Mouse (Mus musculus): ENCODE results near the gene Gm2056. TPM values are rescaled to one million over a fixed set of nuclear protein-coding genes. Genes with fewer than 3 reads are reported as not detected.
"Not testable (repeated sequence)": the region's sequence is repeated elsewhere in the genome, so short reads cannot be mapped to it uniquely, and the experiment has no call there.

Gene Gm2056
- total RNA-seq (2021), result not detected
- polyA plus RNA-seq (2012; rRNA removed), result not detected in 2 replicates
- long read RNA-seq, result 0 reads

DNA sequence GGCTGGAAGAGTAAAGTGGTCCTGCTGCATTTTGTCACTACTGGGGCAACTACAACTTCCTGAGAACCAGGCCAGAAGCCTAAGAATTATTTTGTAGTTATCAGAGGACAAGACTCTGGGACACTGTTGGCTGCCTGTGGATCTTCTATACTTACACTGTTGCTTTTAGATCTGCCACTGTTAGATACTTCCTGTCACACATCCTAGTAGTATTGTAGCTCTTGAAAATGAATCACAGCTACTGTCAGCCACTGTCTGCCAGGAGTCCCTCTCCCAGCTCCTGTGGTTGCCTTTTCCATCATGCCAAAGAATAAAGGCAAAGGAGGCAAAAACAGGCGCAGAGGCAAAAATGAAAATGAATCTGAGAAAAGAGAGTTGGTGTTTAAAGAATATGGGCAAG, at the start of gene Gm2056:
Gm2056 (plus strand) TSS at position 301 of the 400 bp plus-strand sequence.
- not testable (repeated sequence) for DNase-seq

DNA sequence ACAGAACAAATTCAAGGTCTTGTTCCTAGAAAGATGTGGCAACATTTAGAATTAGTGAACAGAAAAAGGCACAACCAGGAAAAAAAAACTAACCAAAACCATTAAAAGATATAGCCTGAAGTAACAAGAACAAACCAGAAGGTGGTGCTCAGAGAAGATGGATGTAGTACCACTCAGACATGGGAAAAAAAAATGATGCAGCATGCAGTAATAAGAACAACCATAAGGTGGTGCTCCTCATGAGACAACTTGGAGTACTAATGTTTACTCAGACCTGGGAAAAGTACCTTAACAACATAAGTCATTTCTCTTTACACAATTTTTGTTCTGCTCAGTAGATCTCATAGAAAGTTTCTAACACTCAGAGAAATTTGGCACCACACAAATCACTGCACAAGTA, 42.8 kb upstream of the Gm2056 start:
- not testable (repeated sequence) for DNase-seq

DNA sequence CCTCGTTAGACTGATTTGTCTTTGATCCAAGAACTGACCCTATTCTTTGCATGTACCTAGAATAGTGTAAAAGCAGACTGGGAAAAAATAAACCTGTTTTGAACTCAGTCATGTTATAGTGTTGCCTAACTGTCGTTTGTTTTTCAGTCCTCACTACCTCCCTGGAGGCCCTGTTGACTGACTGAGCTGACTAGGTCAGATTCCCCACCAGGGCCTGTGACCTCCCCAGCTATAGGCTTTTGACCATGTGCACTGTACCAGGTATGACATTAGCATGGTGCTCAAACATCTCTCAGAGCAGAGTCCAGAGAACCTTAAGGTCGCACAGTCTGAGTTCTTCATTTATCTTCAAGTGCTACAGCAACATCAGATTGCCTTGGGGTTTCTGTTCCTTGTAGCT, 22.7 kb upstream of the Gm2056 start:
- DNase-seq, result not testable (repeated sequence)

DNA sequence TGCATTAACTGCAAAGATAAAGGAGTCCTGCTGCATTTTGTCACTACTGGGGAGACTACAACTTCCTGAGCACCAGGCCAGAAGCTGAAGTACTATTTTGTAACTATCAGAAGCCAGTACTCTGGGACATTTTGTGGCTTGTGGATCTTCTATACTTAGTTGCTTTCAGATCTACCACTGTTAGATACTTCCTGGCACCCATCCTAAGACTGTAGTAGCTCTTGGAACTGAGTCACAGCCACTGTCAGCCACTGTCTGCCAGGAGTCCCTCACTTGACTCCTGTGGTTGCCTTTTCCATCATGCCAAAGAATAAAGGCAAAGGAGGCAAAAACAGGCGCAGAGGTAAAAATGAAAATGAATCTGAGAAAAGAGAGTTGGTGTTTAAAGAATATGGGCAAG, 15.3 kb upstream of the Gm2056 start, which contains the start of gene Gm2075:
Gm2075 (plus strand) TSS at position 301 of the 400 bp plus-strand sequence.
- DNase-seq, result not testable (repeated sequence)

DNA sequence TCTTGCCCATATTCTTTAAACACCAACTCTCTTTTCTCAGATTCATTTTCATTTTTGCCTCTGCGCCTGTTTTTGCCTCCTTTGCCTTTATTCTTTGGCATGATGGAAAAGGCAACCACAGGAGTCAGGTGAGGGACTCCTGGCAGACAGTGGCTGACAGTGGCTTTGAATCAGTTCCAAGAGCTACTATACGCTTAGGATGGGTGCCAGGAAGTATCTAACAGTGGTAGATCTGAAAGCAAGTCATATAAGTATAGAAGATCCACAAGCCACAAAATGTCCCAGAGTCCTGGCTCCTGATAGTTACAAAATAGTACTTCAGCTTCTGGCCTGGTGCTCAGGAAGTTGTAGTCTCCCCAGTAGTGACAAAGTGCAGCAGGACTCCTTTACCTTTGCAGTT, 8.1 kb upstream of the Gm2056 start, which contains the start of gene Gm6803:
Gm6803 (minus strand) TSS at position 101 of the 400 bp plus-strand sequence.
- DNase-seq, result not testable (repeated sequence)

DNA sequence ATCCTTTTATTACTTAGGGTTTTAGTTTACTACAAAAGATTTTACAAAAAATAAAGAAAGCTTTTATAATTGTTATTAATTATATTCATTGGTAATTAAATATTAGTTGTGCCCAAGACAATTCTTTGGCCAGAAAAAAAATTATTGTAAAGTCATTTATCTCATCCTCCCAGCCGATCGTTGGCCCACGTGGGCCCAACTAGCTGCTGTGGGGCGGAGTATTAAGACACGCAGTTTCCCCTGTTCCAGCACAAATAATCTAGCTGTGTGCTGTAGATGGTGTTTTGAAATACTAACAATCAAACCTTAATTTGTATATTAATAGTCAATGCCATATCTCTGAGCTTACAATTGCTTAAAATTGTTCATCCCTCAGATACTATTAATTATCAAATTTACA, 5.4 kb downstream of the Gm2056 start:
- DNase-seq, result not testable (repeated sequence)

DNA sequence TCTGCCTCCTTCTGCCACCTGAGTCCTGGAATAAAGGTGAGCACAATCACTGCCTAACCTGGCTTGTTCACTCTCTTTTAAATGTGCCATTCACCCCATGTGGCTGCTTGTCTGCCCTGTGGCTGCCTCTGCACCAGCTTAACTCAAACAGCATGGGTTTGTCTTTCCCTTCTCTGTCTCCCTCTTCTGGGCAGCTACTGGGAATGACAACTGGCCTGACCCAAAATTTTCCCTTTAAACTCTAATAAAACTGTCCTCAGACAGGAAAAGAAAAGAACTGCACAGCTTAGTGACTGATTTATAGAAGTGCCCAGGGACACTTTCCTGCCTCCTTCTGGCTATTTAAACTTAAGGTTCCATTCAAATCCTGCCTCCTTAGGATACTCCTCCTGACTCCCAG, 12.3 kb downstream of the Gm2056 start:
- DNase-seq, result not testable (repeated sequence)

DNA sequence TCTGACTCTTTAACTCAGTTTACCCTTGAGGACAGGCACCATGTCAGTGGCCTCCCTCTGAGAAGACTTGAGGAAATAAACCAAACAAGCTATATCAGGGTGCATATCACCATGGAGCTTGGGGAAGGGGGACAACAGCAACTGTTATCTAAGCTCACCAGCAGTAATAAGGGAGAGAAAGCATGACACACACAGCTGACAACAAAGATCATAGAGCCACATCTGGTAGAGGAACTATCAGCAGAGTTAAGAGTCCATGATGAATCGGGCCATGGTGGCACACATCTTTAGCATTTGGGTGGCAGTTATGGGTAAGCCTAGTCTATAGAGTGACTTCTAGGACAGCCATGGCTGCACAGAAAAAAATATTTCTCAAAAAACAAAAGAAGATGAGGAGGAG, 12.9 kb downstream of the Gm2056 start:
- not testable (repeated sequence) for DNase-seq

DNA sequence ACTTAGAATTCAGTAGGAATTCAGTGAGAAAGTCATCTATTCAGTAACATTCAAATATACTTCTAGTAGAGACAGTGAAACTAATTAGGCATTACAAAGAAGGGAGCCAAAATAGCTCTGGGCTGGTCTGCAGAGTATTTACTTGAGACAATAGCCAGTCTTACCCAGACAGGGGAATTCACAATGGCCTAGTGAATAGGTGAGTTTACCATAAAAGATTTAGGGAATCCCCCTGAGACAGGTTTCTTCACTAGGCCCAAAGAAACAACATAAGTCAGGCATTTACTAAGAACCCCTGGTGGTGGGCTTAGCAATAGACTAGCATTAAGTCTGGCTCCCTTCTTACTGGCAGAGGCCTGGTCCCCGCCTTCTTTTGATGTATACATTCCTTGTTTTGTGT, 18.4 kb downstream of the Gm2056 start:
- not testable (repeated sequence) for DNase-seq

Other genes with a start within 250 kb of the Gm2056 start
- gene Gm21936, start 231.5 kb upstream of the Gm2056 start, total RNA-seq (2021), result not detected
- not detected in 2 replicates for gene Gm21936, start 231.5 kb upstream of the Gm2056 start, polyA plus RNA-seq (2012; rRNA removed)
- gene BB287469, start 210.4 kb upstream of the Gm2056 start, total RNA-seq (2021), result not detected
- gene BB287469, start 210.4 kb upstream of the Gm2056 start, polyA plus RNA-seq (2012; rRNA removed), result not detected in 2 replicates
- gene Gm2001, start 184.7 kb upstream of the Gm2056 start, total RNA-seq (2021), result not detected
- gene Gm2001, start 184.7 kb upstream of the Gm2056 start, polyA plus RNA-seq (2012; rRNA removed), result not detected in 2 replicates
- not detected for gene Gm2016, start 152.9 kb upstream of the Gm2056 start, total RNA-seq (2021)
- gene Gm2016, start 152.9 kb upstream of the Gm2056 start, polyA plus RNA-seq (2012; rRNA removed), result not detected in 2 replicates
- gene Gm2022, start 131.6 kb upstream of the Gm2056 start, total RNA-seq (2021), result not detected
- not detected in 2 replicates for gene Gm2022, start 131.6 kb upstream of the Gm2056 start, polyA plus RNA-seq (2012; rRNA removed)
- not detected for gene Gm2035, start 107.1 kb upstream of the Gm2056 start, total RNA-seq (2021)
- not detected in 2 replicates for gene Gm2035, start 107.1 kb upstream of the Gm2056 start, polyA plus RNA-seq (2012; rRNA removed)
- not detected for gene Gm2042, start 72.9 kb upstream of the Gm2056 start, total RNA-seq (2021)
- gene Gm2042, start 72.9 kb upstream of the Gm2056 start, polyA plus RNA-seq (2012; rRNA removed), result not detected in 2 replicates
- gene Gm2075, start 15.2 kb upstream of the Gm2056 start, total RNA-seq (2021), result not detected
- not detected in 2 replicates for gene Gm2075, start 15.2 kb upstream of the Gm2056 start, polyA plus RNA-seq (2012; rRNA removed)
- gene Gm6803, start 8.2 kb upstream of the Gm2056 start, total RNA-seq (2021), result not detected
- not detected in 2 replicates for gene Gm6803, start 8.2 kb upstream of the Gm2056 start, polyA plus RNA-seq (2012; rRNA removed)
- not detected for gene Gm16368, start 56.7 kb downstream of the Gm2056 start, total RNA-seq (2021)
- gene Gm16368, start 56.7 kb downstream of the Gm2056 start, polyA plus RNA-seq (2012; rRNA removed), result not detected in 2 replicates
- not detected for gene Gm10436, start 155.1 kb downstream of the Gm2056 start, total RNA-seq (2021)
- not detected in 2 replicates for gene Gm10436, start 155.1 kb downstream of the Gm2056 start, polyA plus RNA-seq (2012; rRNA removed)
- gene Gm8332, start 223.1 kb downstream of the Gm2056 start, total RNA-seq (2021), result not detected
- not detected in 2 replicates for gene Gm8332, start 223.1 kb downstream of the Gm2056 start, polyA plus RNA-seq (2012; rRNA removed)
- gene Gm5662, start 247.5 kb downstream of the Gm2056 start, total RNA-seq (2021), result not detected
- gene Gm5662, start 247.5 kb downstream of the Gm2056 start, polyA plus RNA-seq (2012; rRNA removed), result not detected in 2 replicates